26 mouse cellular contexts compared by ENCODE assay signal in the genomic region with DNA sequence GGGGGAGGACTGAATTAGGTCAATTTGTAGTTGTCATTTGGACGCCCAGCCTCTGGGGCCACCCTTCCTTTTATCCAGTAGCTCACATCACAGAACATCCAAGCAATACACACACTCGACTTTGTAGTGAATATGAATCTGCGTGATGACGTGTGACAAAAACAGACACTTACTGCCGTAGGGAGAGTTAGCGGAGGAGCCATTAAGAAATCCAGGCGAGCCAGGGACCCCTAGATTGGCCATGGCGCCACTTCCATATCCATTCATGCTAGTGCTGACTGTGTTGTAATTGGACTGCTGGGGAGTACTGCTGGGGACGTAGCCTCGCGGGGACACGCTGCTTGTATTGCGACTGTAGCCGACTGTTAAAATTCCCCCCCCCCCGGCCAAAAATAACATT.
DNase-seq lines count a peak whose midpoint lies in the region; ATAC-seq lines count a peak whose summit lies in the region.
"Had no signal": no experiment of that assay in that cellular context is flagged by ENCODE, and none has a peak within 500 bp of the region (broad histone marks: within the 10 kb centered on the region; RNA-seq: fewer than 3 reads in every experiment).

No protein-coding gene starts in this region.

- no peak overlapping the region for H3K9ac ChIP-seq in limb, embryonic 15.5 days
- no peak overlapping the region for H3K9ac ChIP-seq in neural tube, embryonic 13.5 days
- H3K9ac ChIP-seq: embryonic facial prominence, embryonic 13.5 days; forebrain, postnatal 0 days; hindbrain, embryonic 15.5 days had no signal

- ATAC-seq in limb, embryonic 15.5 days (ENCODE audit: insufficient number of reproducible peaks, low FRiP score, low TSS enrichment, low read depth): no peak
- ATAC-seq in neural tube, embryonic 13.5 days (ENCODE audit: low read depth): no peak
- ATAC-seq: CD4-positive, CD25-positive, alpha-beta regulatory T cell, adult 4 months; forebrain, embryonic 14.5 days; forebrain, postnatal 0 days had no signal

- no peak overlapping the region for H3K4me2 ChIP-seq in limb, embryonic 15.5 days
- no peak overlapping the region for H3K4me2 ChIP-seq in neural tube, embryonic 13.5 days
- H3K4me2 ChIP-seq: embryonic facial prominence, embryonic 13.5 days; heart, embryonic 11.5 days; hindbrain, embryonic 15.5 days had no signal

- H3K27ac ChIP-seq in limb, embryonic 15.5 days: 0 out of 2 replicates have a peak overlapping the region, but pooled peaks have one; percentile 4
- no peak overlapping the region for H3K27ac ChIP-seq in limb, embryonic 10.5 days
- peak overlapping the region; percentile 20 for H3K27ac ChIP-seq in neural tube, embryonic 13.5 days (replicated peaks)
- H3K27ac ChIP-seq: embryonic facial prominence, embryonic 10.5 days; embryonic facial prominence, embryonic 13.5 days; gastrocnemius, adult 2 months; heart, adult 2 months had no signal

- peak; percentile 66 for DNase-seq in heart, adult 11 months
- DNase-seq in heart, adult 18-20 months: no peak
- no peak for DNase-seq in limb, embryonic 10.5 days (ENCODE audit: low spot score)
- no peak for DNase-seq in neural tube, embryonic 10.5 days (ENCODE audit: extremely low spot score, low spot score)
- no peak for DNase-seq in B cell, adult 2 months
- DNase-seq: adrenal gland, adult 2 months; adrenal gland, postnatal 14 days; cerebellum, adult 11-12 months; cerebellum, adult 8-10 months; cerebellum, postnatal 10 days; cerebellum, postnatal 36 days; embryo, embryonic 11 days; forebrain, postnatal 0 days; gastrocnemius, adult 2 months; gastrocnemius, postnatal 14 days; heart, adult 2 months had no signal

- H3K9me3 ChIP-seq in limb, embryonic 15.5 days: no peaks in the 10 kb centered on the region
- H3K9me3 ChIP-seq in limb, embryonic 10.5 days (replicated peaks): no peaks in the 10 kb centered on the region
- H3K9me3 ChIP-seq in neural tube, embryonic 13.5 days: no peaks in the 10 kb centered on the region
- H3K9me3 ChIP-seq: embryonic facial prominence, embryonic 10.5 days; embryonic facial prominence, embryonic 13.5 days; hindbrain, embryonic 10.5 days; hindbrain, embryonic 15.5 days had no signal

- 89% methylated on average over 15 of the region's 15 CpGs for WGBS in limb, embryonic 15.5 days
- 92% methylated on average over 15 of the region's 15 CpGs for WGBS in limb, embryonic 10.5 days
- 86% methylated on average over 15 of the region's 15 CpGs for WGBS in neural tube, embryonic 13.5 days

- no peaks in the 10 kb centered on the region for H3K4me1 ChIP-seq in limb, embryonic 15.5 days
- H3K4me1 ChIP-seq in limb, embryonic 10.5 days: peaks cover 9% of the 10 kb centered on the region; the same call in 1 of the 2 replicates
- peaks cover 34% of the 10 kb centered on the region for H3K4me1 ChIP-seq in neural tube, embryonic 13.5 days (replicated peaks)
- H3K4me1 ChIP-seq: embryonic facial prominence, embryonic 10.5 days; embryonic facial prominence, embryonic 13.5 days had no signal

- H3K27me3 ChIP-seq in limb, embryonic 15.5 days: 0 out of 2 replicates have a peak, but pooled peaks cover 4% of the 10 kb centered on the region
- H3K27me3 ChIP-seq in limb, embryonic 10.5 days (ENCODE audit: low read depth, poor library complexity, severe bottlenecking): peaks cover 66% of the 10 kb centered on the region
- no peaks in the 10 kb centered on the region for H3K27me3 ChIP-seq in neural tube, embryonic 13.5 days
- H3K27me3 ChIP-seq: embryonic facial prominence, embryonic 13.5 days had no signal

- peaks cover 54% of the 10 kb centered on the region for H3K36me3 ChIP-seq in limb, embryonic 15.5 days
- peaks cover 73% of the 10 kb centered on the region for H3K36me3 ChIP-seq in limb, embryonic 10.5 days
- H3K36me3 ChIP-seq in neural tube, embryonic 13.5 days: peaks cover 62% of the 10 kb centered on the region

- no peak overlapping the region for H3K4me3 ChIP-seq in limb, embryonic 15.5 days
- H3K4me3 ChIP-seq in limb, embryonic 10.5 days: no peak overlapping the region
- no peak overlapping the region for H3K4me3 ChIP-seq in neural tube, embryonic 13.5 days
- H3K4me3 ChIP-seq: embryonic facial prominence, embryonic 10.5 days; embryonic facial prominence, embryonic 13.5 days; erythroblast, embryonic 14.5 days; gastrocnemius, adult 2 months; heart, adult 2 months; hindbrain, embryonic 10.5 days; hindbrain, embryonic 15.5 days had no signal
